Mouse (Mus musculus) kidney, postnatal 36 days (tissue): Measurements from ENCODE around the gene Mid1.
"Not testable (repeated sequence)": the region's sequence is repeated elsewhere in the genome, so short reads cannot be mapped to it uniquely, and the experiment has no call there.

Experiments
- DNase-seq, 2 experiments: peaks; one replicate each; pipeline ENCODE4 v3.0.0; 2021 to 2022; ENCODE audit warnings: mixed read lengths in 2 of 2

The Mid1 gene

DNA sequence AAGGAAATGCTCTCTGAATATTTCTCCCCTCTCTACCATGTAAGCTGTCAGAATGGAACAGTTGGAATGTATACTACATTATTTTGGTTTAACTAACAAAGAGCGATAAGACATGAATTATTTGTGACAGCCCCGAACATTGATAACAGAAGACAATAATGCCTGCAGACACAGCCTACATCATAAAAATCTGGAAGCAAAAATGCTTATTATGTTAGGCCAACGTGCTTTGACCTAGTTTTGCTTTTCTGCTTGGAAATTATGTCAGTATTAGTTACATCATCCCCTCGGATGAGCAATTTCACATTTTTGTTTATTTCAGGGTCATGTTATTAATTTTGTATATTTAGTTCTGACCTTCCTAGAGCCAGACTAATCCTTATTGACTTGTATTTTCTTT is 205.5 kb downstream of the Mid1 start:
- no peak for DNase-seq

- DNase-seq, result no peak
These were observed 207.1 kb downstream of the Mid1 start for GRCm38 (mm10) chrX:169892100-169892499.

DNA sequence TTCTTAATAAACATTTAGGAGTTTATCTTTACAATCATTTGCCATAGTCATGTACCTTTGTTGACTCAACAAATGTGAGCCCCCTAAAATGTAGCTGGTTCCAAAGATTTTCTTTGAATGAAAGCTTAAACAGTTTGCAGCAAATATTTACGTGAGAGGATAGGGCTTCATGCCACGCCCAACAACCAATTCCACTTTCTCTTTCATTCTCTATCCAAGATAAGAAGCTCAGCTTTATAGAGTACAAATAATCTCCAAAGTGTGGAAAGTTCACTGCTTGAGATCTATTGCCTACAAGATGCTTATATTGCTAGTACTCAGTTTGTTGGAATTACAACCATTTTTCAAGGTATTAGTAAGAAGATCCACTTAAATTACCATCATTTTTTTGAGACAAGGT is 207.6 kb downstream of the Mid1 start:
- DNase-seq, result no peak

- DNase-seq, result peak; percentile 23 to 33
These were observed 214.4 kb downstream of the Mid1 start for GRCm38 (mm10) chrX:169899227-169899950.

- DNase-seq, result no peak
These were observed 217.9 kb downstream of the Mid1 start for GRCm38 (mm10) chrX:169902860-169903259.

DNA sequence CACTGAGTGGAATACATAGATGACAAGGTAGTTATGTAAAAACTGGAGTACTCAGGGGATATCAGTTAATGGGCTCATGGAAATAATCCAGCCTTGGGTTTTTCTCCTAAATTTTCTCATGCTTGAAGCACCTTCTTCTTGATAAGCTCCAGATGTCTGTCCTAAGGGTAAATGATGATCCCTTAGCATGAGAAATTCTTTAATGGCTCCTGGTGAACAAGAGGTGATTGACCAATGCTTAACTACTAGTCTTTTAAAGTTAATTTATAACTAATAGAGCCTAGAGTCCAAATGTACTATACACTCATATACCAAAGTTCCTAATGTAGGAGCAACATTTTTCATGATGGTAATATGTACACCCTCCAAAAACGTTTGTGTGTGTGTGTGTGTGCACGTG is 218.7 kb downstream of the Mid1 start:
- DNase-seq, result no peak

GRCm38 (mm10) chrX:169906054-169906508 is 221.1 kb downstream of the Mid1 start:
- peak; percentile 57 to 74 for DNase-seq

DNA sequence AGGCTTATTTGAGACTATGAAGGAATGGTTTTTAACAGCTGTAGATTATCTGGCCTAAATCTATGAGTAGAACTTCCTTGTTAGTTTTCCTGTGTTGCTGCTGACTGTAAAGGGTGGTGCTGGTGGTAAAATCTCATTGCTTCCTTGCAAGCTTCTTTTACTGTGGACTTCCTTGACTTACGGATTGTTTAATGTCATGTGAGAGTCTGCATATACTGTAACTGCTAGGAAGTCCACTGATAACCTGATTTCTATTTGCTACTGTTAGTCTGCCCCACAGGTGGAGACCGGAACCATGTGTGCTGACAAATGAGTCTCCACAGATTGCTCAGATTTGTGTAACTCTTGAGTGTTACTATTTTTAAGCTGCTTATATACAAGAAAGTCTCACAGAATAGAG is 224.9 kb downstream of the Mid1 start:
- DNase-seq, result no peak

DNA sequence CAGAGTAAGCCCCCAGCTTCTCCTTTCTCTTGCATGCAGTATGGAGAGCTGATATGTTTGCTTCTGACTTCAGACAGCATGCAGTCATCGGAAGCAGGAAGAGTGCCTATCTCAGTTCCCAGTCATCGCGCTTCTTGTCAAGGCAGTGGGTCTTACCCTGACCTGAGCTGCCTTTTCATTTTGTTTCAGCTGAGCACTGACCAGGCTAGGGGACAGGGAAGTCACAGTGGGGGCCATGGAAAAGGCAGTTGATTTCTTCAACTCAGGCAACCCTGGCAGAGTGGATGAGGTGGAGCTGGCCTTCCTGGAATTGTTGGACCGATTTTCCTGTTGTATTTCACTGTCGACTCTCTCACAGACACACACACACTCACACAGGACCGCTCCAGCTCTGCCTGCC is 230.7 kb downstream of the Mid1 start:
- DNase-seq, result peak; percentile 56 to 69

GRCm38 (mm10) chrX:169922541-169922940 is 237.5 kb downstream of the Mid1 start:
- no peak for DNase-seq

- no peak for DNase-seq
These were observed 238.4 kb downstream of the Mid1 start for GRCm38 (mm10) chrX:169923417-169923816.

DNA sequence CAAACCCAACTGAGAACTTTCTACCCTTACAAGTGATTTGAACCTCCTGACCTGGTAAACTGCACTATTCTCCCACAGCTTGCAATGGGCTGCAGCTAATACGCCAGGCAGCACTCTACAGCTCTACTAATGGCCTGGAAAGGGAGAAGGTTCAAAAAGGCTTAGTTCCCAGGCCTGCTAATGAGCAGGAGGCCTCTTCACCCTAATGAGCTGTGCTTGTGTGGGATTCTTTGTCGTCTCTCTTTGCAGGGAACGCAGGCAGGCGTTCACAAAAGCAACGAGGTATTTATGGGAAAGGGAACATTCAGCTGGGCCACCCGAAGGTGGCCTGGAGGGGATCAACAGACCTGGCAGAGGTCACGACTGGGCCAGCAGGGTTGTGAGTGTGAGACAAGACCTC is 240.6 kb downstream of the Mid1 start:
- no peak for DNase-seq

- DNase-seq, result peak in 1 of 2 experiments; percentile 12
These were observed 242.3 kb downstream of the Mid1 start for GRCm38 (mm10) chrX:169927110-169927817.

DNA sequence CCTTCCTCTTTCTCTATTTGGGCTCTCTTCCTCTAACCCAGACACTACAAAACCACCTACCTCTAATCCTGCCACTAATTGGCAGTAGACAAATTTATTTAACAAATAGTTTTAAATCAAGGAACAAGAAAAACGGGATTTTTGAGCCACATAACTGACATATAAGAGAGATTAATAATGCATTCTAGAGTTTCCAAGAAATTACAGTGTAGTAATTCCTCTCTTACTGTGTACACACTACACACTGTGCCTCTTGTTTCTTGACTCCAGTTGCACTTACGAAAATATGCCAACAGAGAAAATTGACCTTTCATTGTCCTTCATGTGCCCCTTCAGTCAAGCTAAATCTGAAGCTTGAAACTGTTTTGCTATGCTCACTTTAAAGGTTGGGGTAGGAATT is 245.9 kb downstream of the Mid1 start:
- no peak for DNase-seq

DNA sequence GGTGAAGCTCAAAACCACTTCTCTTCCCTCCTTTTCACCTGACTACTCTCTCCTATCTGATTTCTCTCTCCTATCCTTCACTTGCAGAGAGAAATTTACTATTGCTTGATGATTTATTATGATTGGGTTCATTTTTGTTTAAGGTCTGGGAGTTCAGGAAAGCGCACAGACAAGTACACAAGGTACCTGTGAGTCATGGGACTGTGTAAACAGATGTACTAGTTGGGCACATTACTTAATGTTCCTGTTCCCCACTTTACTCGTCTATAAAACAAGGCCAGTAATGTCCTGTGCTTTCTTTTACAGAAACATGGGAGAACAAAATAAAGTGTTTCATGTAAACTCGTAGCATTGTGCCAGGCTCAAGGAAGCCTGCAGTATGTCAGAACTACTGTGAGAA is 248.2 kb downstream of the Mid1 start:
- DNase-seq, result no peak

DNA sequence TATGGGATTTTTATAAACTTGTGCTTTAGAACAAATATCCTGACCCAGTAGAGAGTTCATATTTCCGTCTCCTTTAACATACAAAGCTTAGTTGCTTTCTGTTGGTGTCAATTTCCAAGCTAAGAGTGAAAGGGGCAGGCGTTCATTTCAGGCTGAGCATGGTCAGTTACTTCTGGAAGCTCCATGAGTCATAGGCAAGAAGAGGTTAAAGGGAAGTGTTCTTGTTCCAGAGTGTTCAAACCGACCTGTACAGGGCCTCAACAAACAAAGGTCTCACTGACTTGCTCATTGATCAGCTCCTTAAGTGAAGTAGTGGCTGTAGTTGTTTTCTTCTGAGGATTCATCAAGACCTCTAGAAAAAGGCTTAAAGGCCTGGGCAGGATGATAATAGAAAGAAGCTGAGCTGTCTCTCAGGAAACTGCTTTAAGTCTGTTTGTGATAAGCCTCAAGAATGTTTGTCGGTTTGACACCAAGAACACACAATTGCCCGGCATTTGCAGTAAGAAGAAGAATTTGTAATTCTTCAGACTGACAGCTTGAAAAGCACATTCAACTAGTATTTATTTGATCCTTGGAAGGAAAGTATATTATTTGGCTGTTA is 252.2 kb downstream of the Mid1 start:
- DNase-seq, result no peak

- no peak for DNase-seq
These were observed 255.5 kb downstream of the Mid1 start for GRCm38 (mm10) chrX:169940531-169940930.

- DNase-seq, result no peak
These were observed 265.6 kb downstream of the Mid1 start for GRCm38 (mm10) chrX:169950596-169950995.

DNA sequence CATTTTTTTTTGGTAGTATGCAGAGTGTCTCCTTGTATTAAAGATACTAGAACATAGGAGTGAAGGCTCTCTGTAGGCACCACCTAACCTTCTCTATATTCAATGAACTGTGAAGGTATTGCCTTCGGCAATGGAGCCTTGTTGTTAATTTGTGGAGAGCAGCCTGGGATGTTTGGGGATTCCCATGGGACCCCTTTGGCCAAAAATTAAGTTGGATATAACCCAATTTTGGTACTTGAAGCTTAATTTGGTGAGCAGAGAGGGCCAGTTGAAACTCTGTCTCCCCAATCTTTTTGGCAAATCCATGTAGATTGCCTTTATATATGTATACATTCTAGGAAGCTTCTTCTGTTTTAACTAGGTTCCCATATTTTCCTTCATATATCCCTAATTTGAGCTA is 284.3 kb downstream of the Mid1 start:
- DNase-seq, result no peak

DNA sequence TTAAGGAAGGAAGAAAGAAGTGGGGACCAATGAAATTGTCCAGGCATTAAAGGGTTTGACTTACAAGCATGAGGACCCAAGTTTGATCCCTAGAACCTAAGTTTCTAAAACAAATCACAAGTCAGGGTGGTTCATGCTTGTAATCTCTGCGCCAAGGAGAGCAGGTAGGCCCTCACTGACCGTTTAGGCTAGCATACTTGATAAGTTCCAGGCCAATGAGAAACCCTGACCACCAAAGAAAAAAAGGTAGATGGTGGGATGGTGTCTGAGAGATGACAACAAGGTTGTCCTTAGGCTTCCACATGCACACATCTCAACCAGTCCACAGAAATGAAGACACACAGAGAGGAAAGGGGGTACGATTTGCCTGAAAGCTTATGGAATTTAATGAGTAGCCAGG is 284.8 kb downstream of the Mid1 start:
- DNase-seq, result not testable (repeated sequence)

DNA sequence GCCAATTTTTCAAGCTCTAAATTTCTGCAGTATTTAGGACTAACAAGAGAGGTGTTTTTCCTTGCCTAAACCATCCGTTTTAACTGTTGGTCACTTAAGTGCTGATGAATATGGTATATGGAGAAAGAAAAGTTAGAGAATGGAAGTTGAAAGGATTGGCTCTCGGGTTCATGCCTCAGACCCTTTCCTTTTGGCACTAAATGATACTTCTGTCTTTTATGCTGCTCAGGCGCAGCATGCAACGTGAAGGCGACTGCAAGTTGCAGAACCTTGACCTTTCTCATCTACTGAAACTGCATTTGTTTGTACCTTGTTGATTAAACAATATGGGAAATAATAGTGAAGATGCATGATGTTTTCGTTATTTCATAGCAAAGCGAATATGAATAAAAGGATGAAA is 285.5 kb downstream of the Mid1 start:
- DNase-seq, result not testable (repeated sequence)

DNA sequence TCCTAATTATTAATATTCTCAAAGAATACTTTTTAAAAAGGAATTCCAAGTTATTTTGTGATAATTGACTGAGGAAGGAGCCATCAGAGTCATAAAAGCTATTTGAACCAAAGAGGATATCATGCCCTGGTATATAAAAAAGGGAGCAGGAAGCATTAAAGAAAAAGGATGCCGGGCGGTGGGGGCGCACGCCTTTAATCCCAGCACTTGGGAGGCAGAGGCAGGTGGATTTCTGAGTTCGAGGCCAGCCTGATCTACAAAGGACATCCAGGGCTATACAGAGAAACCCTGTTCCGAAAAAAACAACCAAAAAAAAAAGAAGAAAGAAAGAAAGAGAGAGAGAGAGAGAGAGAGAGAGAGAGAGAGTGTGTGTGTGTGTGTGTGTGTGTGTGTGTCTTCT is 286.6 kb downstream of the Mid1 start:
- not testable (repeated sequence) for DNase-seq

DNA sequence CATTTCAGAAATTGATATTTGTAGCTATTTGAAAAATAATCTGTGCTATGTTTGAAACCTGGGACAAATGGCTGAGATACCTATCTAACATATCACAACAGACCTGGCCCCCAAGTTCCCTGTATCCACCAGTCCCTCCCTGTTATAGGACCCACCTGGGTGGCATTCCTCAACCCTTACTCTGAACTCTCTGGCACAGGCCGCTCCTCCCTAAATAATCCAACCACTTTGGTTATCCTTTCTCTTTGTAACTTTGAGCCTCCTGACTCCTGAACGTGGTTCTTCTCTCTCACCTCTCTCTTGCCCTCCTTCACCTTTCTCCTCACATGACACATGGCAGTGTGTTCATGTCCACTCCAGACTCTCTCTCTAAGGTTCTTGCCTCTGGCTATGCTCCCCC is 287.1 kb downstream of the Mid1 start:
- DNase-seq, result not testable (repeated sequence)
